Mouse (Mus musculus) G1E (cell line): Measurements from ENCODE around the gene Gprc5a.

Source experiments
- CTCF ChIP-seq: IDR thresholded peaks from 2 replicates; pipeline ENCODE4 v1.5.1; 2012; ENCODE audit warnings: low read depth, low read length, inconsistent platforms, mixed read lengths
- GATA1 ChIP-seq: IDR thresholded peaks from 2 replicates; pipeline ENCODE4 v1.6.1; 2012; ENCODE audit warnings: borderline replicate concordance, low read length, inconsistent platforms, mixed read lengths
- TAL1 ChIP-seq: conservative IDR thresholded peaks from 2 replicates; pipeline ENCODE4 v1.6.1; 2012; ENCODE audit warnings: low read depth, low read length, inconsistent platforms, mixed read lengths

DNA sequence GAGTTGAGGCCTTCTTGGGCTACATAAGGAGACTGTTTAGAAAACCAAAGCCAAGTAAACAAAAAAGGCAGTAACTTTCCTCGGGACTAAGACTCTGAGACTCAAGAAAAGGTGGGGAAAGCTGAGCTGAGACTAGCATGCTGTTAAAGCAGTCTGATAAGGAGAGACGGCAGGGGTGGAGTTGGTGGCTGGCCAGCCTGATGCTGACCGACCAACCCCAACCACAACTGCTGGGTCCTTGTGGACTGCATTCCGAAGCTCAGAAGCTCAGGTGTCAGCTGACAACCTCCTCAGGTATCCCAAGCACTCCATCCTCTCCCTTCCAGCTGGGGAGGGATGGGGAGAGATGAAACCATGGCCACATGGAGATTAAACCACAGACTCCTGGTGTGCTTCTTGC lies 9.6 kb upstream of the Gprc5a start:
- TF ChIP-seq CTCF: no peak
- TF ChIP-seq TAL1: no peak
- TF ChIP-seq GATA1: no peak
